Comparison of ENCODE assay signal across 8 mouse cellular contexts in genomic region chr3:122043799-122044547, GRCm38 (mm10). TPM values are rescaled to one million over a fixed set of nuclear protein-coding genes. Genes with fewer than 3 reads are reported as not detected.
DNase-seq lines count a peak whose midpoint lies in the region; ATAC-seq lines count a peak whose summit lies in the region.

Abca4 (plus strand) TSS chr3:122044443.

- H3K4me3 ChIP-seq in megakaryocyte, embryonic 14.5 days (replicated peaks), result peak within 1 kb of the TSS; percentile 86
- peak within 1 kb of the TSS; percentile 17 for H3K4me3 ChIP-seq in forebrain, embryonic 15.5 days
- no peak within 1 kb of the TSS for H3K4me3 ChIP-seq in limb, embryonic 15.5 days

- peaks cover 98% of the 10 kb centered on the region for H3K4me1 ChIP-seq in megakaryocyte, embryonic 14.5 days
- H3K4me1 ChIP-seq in forebrain, embryonic 15.5 days, result peaks cover 57% of the 10 kb centered on the region
- H3K4me1 ChIP-seq in limb, embryonic 15.5 days, result peaks cover 54% of the 10 kb centered on the region

- no peak for ATAC-seq in megakaryocyte, adult 5-6 weeks (ENCODE audit: poor library complexity, severe bottlenecking)
- ATAC-seq in forebrain, embryonic 15.5 days (replicated peaks), result no peak
- no peak for ATAC-seq in limb, embryonic 15.5 days (ENCODE audit: insufficient number of reproducible peaks, low FRiP score, low TSS enrichment, low read depth)

- no peaks in the 10 kb centered on the region for H3K36me3 ChIP-seq in megakaryocyte, embryonic 14.5 days (replicated peaks; ENCODE audit: low read length)
- H3K36me3 ChIP-seq in forebrain, embryonic 15.5 days, result no peaks in the 10 kb centered on the region
- H3K36me3 ChIP-seq in limb, embryonic 15.5 days, result no peaks in the 10 kb centered on the region

- WGBS in forebrain, embryonic 15.5 days, result 3% methylated on average over 26 of the region's 26 CpGs
- 19% methylated on average over 26 of the region's 26 CpGs for WGBS in limb, embryonic 15.5 days

- H3K9me3 ChIP-seq in megakaryocyte, embryonic 14.5 days, result no peaks in the 10 kb centered on the region
- H3K9me3 ChIP-seq in forebrain, embryonic 15.5 days, result no peaks in the 10 kb centered on the region
- H3K9me3 ChIP-seq in limb, embryonic 15.5 days, result no peaks in the 10 kb centered on the region

- 0 out of 2 replicates have a peak within 1 kb of the TSS, but pooled peaks have one; percentile 16 for H3K27ac ChIP-seq in forebrain, embryonic 15.5 days (replicated peaks)
- 0 out of 2 replicates have a peak within 1 kb of the TSS, but pooled peaks have one; percentile 28 for H3K27ac ChIP-seq in limb, embryonic 15.5 days

- peak within 1 kb of the TSS; percentile 36 for H3K9ac ChIP-seq in forebrain, embryonic 15.5 days (replicated peaks)
- no peak within 1 kb of the TSS for H3K9ac ChIP-seq in limb, embryonic 15.5 days

- DNase-seq in retina, postnatal 7 days (ENCODE audit: low read depth, low spot score), result peak; percentile 72
- no peak for DNase-seq in adrenal gland, adult 2 months
- no peak for DNase-seq in cerebellum, adult 11 months
- no peak for DNase-seq in adrenal gland, postnatal 25 days

- H3K27me3 ChIP-seq in megakaryocyte, embryonic 14.5 days (replicated peaks), result no peaks in the 10 kb centered on the region
- H3K27me3 ChIP-seq in forebrain, embryonic 15.5 days, result peaks cover 48% of the 10 kb centered on the region
- no peaks in the 10 kb centered on the region for H3K27me3 ChIP-seq in limb, embryonic 15.5 days

- H3K4me2 ChIP-seq in forebrain, embryonic 15.5 days (replicated peaks), result peak within 1 kb of the TSS; percentile 38
- 0 out of 2 replicates have a peak within 1 kb of the TSS, but pooled peaks have one; percentile 11 for H3K4me2 ChIP-seq in limb, embryonic 15.5 days

RNA-seq across cellular contexts. Expression of gene Abca4, which starts in this region (rescaled TPM):
- 29.2 and 35.1 TPM in 2 replicates for polyA plus RNA-seq in megakaryocyte, embryonic 14.5 days (2012; ENCODE audit: insufficient read depth, low replicate concordance)
- total RNA-seq in megakaryocyte, adult 5-6 weeks (2015), result 0.91 and 1.4 TPM in 2 replicates
- 0.57 and 0.92 TPM in 2 replicates for total RNA-seq in megakaryocyte, adult 5-6 weeks (2017)
- 0.72 and 1.4 TPM in 2 replicates for polyA plus RNA-seq in forebrain, embryonic 15.5 days (2015; fragmentation: Nextera tagmentation; extraction: Ambion mirVana)
- 1.0 and 1.2 TPM in 2 replicates for polyA plus RNA-seq in limb, embryonic 15.5 days (2015; fragmentation: Nextera tagmentation; extraction: Ambion mirVana)
- total RNA-seq in adrenal gland, adult 2 months (2021), result 1 to 10 TPM; 1.7 to 5.9 TPM
- 0.87 and 1.8 TPM in 2 replicates for polyA plus RNA-seq in adrenal gland, adult 2 months (2012; rRNA removed)
- total RNA-seq in adrenal gland, postnatal 25 days (2021), result 2.1 and 5.1 TPM in 2 replicates

Comparison
In these comparisons a context has a peak if more than half of its experiments do, and no peak if none do; other contexts are left out.
1. RNA of gene Abca4 (polyA plus RNA-seq): 29.2 to 35.1 TPM in megakaryocyte, embryonic 14.5 days; 0.87 to 1.8 TPM in adrenal gland, adult 2 months, 0.72 to 1.4 TPM in forebrain, embryonic 15.5 days and 1.0 to 1.2 TPM in limb, embryonic 15.5 days; every median in the first group is over 10 times any median in the second.